Mouse (Mus musculus) stomach, postnatal 0 days (tissue): ENCODE measurements at regions not wholly inside any gene's neighbourhood (a gene's known extent, or its start where the extent isn't known, plus 50 kb on each side); places are given as distances from the start of the nearest gene placed in this dataset.

Experiments used
- ATAC-seq: fragments of 200-750 bp; cut with Nextera tagmentation; 2 replicates; pipeline ENCODE4 v1.8.0; 2017; ENCODE audit not compliant: low FRiP score, low TSS enrichment
- DNase-seq: peaks from one replicate; pipeline ENCODE4 v3.0.0-alpha.2; 2016; ENCODE audit warnings: low spot score
- H3K27ac ChIP-seq: fragments of 300-500 bp; sonication (generic); replicated peaks from 2 replicates; pipeline ENCODE4 v1.5.1; 2014; ENCODE audit warnings: mild to moderate bottlenecking, control low read depth
- H3K27me3 ChIP-seq: fragments of 300-500 bp; sonication (generic); 2 replicates; pipeline ENCODE4 v1.6.1; 2014; ENCODE audit warnings: low read length; ENCODE audit not compliant: control insufficient read depth, insufficient read depth
- H3K36me3 ChIP-seq: fragments of 300-500 bp; sonication (generic); 2 replicates; pipeline ENCODE4 v1.6.1; 2014; ENCODE audit warnings: low read length, mixed read lengths; ENCODE audit not compliant: control insufficient read depth, insufficient read depth
- H3K4me1 ChIP-seq: fragments of 300-500 bp; sonication (generic); replicated peaks from 2 replicates; pipeline ENCODE4 v1.6.1; 2014; ENCODE audit warnings: antibody characterized with exemption; ENCODE audit not compliant: control insufficient read depth, insufficient read depth
- H3K4me2 ChIP-seq: fragments of 300-500 bp; sonication (generic); replicated peaks from 2 replicates; pipeline ENCODE4 v1.6.1; 2014; ENCODE audit warnings: low read depth, mild to moderate bottlenecking, control low read depth, moderate library complexity
- H3K4me3 ChIP-seq: fragments of 300-500 bp; sonication (generic); 2 replicates; pipeline ENCODE4 v1.5.1; 2014; ENCODE audit warnings: low read depth, low read length, control low read depth
- H3K9ac ChIP-seq: fragments of 300-500 bp; sonication (generic); 2 replicates; pipeline ENCODE4 v1.6.1; 2014; ENCODE audit warnings: mild to moderate bottlenecking, low read length, control low read depth, mixed read lengths
- H3K9me3 ChIP-seq: fragments of 300-500 bp; sonication (generic); 2 replicates; pipeline ENCODE4 v1.6.1; 2016; ENCODE audit warnings: low read length; ENCODE audit not compliant: control insufficient read depth
- CTCF ChIP-seq: IDR thresholded peaks from 2 replicates; pipeline ENCODE4 v1.5.1; 2016; ENCODE audit warnings: antibody characterized with exemption, low read depth, mild to moderate bottlenecking, moderate library complexity
- EP300 ChIP-seq: optimal IDR thresholded peaks from 2 replicates; pipeline ENCODE3; 2016; ENCODE audit warnings: antibody characterized with exemption
- WGBS: fragments of 180-500 bp; shearing (Covaris S2); extraction: QIAGEN DNeasy Blood & Tissue Kit; methylation state at CpG from one replicate; pipeline ENCODE4 v1.1.7; 2014; 5-methylcytosine and 5-hydroxymethylcytosine counted together

- H3K9me3 ChIP-seq: no peaks in the 10 kb centered on the region
- H3K36me3 ChIP-seq: no peaks in the 10 kb centered on the region
- H3K4me2 ChIP-seq: no peak overlapping the region
- 79% methylated on average over 3 of the region's 3 CpGs for WGBS
- no peak for TF ChIP-seq CTCF
- H3K27me3 ChIP-seq: no peaks in the 10 kb centered on the region
- H3K4me3 ChIP-seq: no peak overlapping the region
- no peak for ATAC-seq
- H3K4me1 ChIP-seq: no peaks in the 10 kb centered on the region
- H3K9ac ChIP-seq: no peak overlapping the region
- DNase-seq: no peak
- H3K27ac ChIP-seq: no peak overlapping the region
Observed at GRCm38 (mm10) chr1:73847126-73847525, 277.1 kb downstream of the Tns1 start.

- H3K27ac ChIP-seq: no peak overlapping the region
- no peaks in the 10 kb centered on the region for H3K4me1 ChIP-seq
- H3K4me2 ChIP-seq: no peak overlapping the region
- no peak for ATAC-seq
- TF ChIP-seq CTCF (no peak), EP300 (no peak)
- DNase-seq: no peak
- no peaks in the 10 kb centered on the region for H3K9me3 ChIP-seq
- no peaks in the 10 kb centered on the region for H3K36me3 ChIP-seq
- H3K27me3 ChIP-seq: no peaks in the 10 kb centered on the region
- no peak overlapping the region for H3K4me3 ChIP-seq
- WGBS: 74% methylated on average over 5 of the region's 5 CpGs
- no peak overlapping the region for H3K9ac ChIP-seq
Observed at GRCm38 (mm10) chr1:73845115-73845514, 279.1 kb downstream of the Tns1 start.

GRCm38 (mm10) chr1:73844574-73844973 lies 279.7 kb downstream of the Tns1 start:
- DNase-seq (no peak), ATAC-seq (no peak)
- no peak overlapping the region for H3K4me2 ChIP-seq
- no peaks in the 10 kb centered on the region for H3K36me3 ChIP-seq
- no peaks in the 10 kb centered on the region for H3K4me1 ChIP-seq
- no peak overlapping the region for H3K9ac ChIP-seq
- no peak for TF ChIP-seq EP300
- TF ChIP-seq CTCF: no peak
- WGBS: 46% methylated on average over 3 of the region's 3 CpGs
- H3K9me3 ChIP-seq: no peaks in the 10 kb centered on the region
- no peaks in the 10 kb centered on the region for H3K27me3 ChIP-seq
- no peak overlapping the region for H3K27ac ChIP-seq
- no peak overlapping the region for H3K4me3 ChIP-seq

- DNase-seq (no peak), ATAC-seq (no peak)
- Histone ChIP-seq H3K9me3 (no peaks in the 10 kb centered on the region), H3K4me1 (no peaks in the 10 kb centered on the region), H3K9ac (no peak overlapping the region), H3K36me3 (no peaks in the 10 kb centered on the region), H3K4me3 (no peak overlapping the region), H3K27ac (no peak overlapping the region), H3K27me3 (no peaks in the 10 kb centered on the region), H3K4me2 (no peak overlapping the region)
- TF ChIP-seq CTCF (no peak), EP300 (no peak)
- WGBS: 69% methylated on average over 2 of the region's 2 CpGs
Observed at GRCm38 (mm10) chr1:73839351-73839750, 284.9 kb downstream of the Tns1 start.

GRCm38 (mm10) chr1:73836680-73837079 lies 287.6 kb downstream of the Tns1 start:
- no peak for TF ChIP-seq CTCF
- no peak for TF ChIP-seq EP300
- ATAC-seq (no peak), DNase-seq (no peak)
- Histone ChIP-seq H3K4me3 (no peak overlapping the region), H3K4me1 (no peaks in the 10 kb centered on the region), H3K36me3 (no peaks in the 10 kb centered on the region), H3K9ac (no peak overlapping the region), H3K27me3 (no peaks in the 10 kb centered on the region), H3K4me2 (no peak overlapping the region), H3K9me3 (no peaks in the 10 kb centered on the region), H3K27ac (no peak overlapping the region)

GRCm38 (mm10) chr1:73834566-73834965 lies 289.7 kb downstream of the Tns1 start:
- no peak overlapping the region for H3K27ac ChIP-seq
- no peaks in the 10 kb centered on the region for H3K9me3 ChIP-seq
- no peaks in the 10 kb centered on the region for H3K36me3 ChIP-seq
- ATAC-seq (no peak), DNase-seq (no peak)
- H3K4me3 ChIP-seq: no peak overlapping the region
- H3K9ac ChIP-seq: no peak overlapping the region
- TF ChIP-seq EP300 (no peak), CTCF (no peak)
- H3K4me2 ChIP-seq: no peak overlapping the region
- no peaks in the 10 kb centered on the region for H3K27me3 ChIP-seq
- WGBS: 94% methylated on average over 1 of the region's 1 CpGs
- H3K4me1 ChIP-seq: no peaks in the 10 kb centered on the region
